Mouse (Mus musculus) common myeloid progenitor, adult 5-6 weeks (primary cell): ENCODE measurements around the gene Rgl1. TPM values are rescaled to one million over a fixed set of nuclear protein-coding genes. Genes with fewer than 3 reads are reported as not detected.
"Not testable (repeated sequence)": the region's sequence is repeated elsewhere in the genome, so short reads cannot be mapped to it uniquely, and the experiment has no call there.

Experiments
- ATAC-seq: replicated peaks from 2 replicates; pipeline ENCODE4 v1.8.0; 2016; ENCODE audit warnings: low read depth, mild to moderate bottlenecking, moderate TSS enrichment, inconsistent platforms; ENCODE audit not compliant: poor library complexity, severe bottlenecking
- total RNA-seq: library from RNA; stranded (forward); fragments of 200-1000, 187-1606 nt; gene quantifications from 2 replicates; pipeline ENCODE4 v1.2.3, GENCODE M21; 2017

The Rgl1 gene
- total RNA-seq, 1 experiment from 2014 or later: 9.5 TPM

- ATAC-seq: no peak
Measured at GRCm38 (mm10) chr1:152788121-152788660, 22.0 kb upstream of the Rgl1 start.

- no peak for ATAC-seq
Measured at GRCm38 (mm10) chr1:152786953-152787352, 20.8 kb upstream of the Rgl1 start.

GRCm38 (mm10) chr1:152785446-152785845, 19.3 kb upstream of the Rgl1 start:
- not testable (repeated sequence) for ATAC-seq

DNA sequence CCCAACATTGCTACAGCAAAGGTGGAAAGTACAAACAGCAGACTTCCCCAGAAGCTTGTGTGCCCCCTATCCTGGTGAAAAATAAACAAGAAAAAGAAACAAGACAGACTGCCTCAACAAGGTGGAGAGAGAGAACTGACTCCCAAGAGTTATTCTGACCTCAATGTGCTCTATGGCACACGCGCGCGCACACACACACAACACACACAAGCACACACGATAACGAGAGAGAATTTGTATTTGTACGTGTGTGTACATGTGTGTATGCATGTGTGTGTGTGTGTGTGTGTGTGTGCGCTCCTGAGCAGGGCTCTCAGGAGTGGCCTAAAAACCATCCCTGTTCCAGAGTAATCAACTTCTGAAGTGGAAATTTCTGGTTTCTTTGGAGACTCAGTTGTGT, 18.5 kb upstream of the Rgl1 start:
- ATAC-seq: no peak

DNA sequence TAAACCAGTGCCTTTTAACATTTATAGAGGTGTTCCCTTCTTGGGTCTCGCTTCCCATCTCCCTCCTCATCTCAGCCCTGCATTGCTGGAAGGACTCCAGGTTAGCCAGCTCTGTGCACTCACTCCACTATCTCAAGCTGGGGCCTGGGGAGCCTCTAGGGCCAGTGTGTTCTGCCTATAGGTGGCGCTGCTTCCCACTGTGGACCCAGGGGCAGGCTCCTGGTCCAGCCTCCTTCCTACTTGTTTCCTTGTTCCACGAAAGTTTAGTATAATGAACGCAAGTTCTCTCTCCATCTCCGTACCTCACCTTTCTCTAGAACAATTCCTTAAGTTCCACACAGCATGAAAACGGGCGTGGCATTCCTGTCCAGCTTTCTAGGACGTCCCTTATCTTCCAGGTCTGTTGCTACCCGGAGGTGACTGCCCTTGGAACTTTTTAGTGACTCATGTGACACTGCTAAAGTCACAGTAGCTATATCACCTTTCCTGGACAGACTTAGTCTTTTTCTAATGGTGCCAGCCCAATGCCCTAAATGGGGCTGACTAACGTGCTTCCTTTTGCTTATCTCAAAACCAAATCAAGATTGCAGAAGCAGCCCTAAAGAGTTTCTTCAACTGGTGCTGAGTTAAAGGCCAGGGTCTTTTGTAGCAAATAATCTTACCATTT, 13.1 kb upstream of the Rgl1 start:
- ATAC-seq: peak; percentile 86

DNA sequence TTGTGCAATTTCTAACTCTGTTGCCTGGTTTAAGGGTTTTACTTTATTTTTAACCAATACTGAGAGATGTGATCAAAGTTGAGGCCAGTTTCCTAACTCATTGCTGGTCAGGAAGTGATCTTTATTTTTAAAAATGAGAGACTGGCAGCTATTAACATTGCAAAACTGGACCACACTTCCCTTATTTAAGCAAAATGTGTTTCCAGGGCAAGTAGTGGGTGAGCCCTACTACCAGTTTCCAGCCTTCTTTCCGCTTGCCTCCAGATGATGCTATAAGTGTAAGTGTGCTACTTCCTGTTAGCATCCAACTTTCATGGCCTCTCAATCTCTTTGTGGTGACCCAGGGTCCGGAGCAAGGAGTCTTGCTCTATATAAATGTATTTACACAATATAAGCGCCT, 8.4 kb upstream of the Rgl1 start:
- ATAC-seq: peak; percentile 70

DNA sequence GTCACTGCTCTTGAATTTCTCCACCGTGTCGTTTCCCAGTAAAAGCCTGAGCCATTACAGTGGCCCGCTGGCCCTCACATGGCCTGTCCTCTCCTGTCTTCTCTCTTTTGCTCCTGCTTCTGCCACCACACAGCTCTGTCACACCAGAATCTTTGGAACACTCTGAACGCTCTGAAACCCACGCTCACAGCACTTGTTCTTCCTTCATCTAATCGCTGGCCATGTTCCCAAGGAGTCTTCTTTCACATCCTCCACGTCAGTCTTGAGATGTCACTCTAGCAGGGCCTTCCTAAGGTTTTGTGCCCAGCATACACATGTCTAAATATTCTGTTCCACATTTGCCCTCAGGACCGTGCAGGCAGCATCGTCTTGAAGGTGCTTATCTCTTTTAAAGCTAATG, 4.9 kb upstream of the Rgl1 start:
- no peak for ATAC-seq

DNA sequence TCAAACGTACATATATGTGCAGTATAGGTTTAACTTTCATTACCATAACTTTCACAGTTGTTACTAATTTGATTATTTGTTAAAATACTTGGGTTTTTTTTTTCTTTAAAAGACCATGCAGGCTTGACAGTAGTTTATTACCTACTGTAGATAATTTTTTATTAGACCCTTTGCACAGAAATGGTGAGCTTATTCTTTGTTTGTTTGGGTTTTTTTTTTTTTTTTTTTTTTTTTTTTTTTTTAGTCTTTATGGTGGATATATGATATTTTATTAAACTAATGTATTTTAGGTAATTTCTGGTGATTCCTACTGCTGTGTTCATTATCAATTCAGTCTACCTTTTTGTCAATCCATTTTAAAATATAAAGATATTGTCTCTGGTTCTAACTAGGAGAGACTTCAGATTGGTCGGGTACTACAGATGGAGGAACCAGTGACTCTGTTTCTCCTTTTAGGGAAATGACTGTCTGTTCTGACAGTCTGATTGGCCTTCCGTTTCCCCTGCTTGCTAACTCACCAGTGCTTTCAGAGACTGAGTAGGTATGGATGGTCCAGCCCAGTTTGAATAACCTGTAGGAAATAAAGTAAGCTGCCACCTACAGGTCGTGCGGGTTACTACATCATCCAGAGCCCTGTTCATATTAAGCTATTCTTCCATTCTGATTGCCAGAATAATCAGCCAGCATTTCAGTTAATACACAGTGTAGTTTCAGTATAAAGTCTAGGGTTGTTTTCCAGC, 1.8 kb upstream of the Rgl1 start:
- ATAC-seq: peak; percentile 70

DNA sequence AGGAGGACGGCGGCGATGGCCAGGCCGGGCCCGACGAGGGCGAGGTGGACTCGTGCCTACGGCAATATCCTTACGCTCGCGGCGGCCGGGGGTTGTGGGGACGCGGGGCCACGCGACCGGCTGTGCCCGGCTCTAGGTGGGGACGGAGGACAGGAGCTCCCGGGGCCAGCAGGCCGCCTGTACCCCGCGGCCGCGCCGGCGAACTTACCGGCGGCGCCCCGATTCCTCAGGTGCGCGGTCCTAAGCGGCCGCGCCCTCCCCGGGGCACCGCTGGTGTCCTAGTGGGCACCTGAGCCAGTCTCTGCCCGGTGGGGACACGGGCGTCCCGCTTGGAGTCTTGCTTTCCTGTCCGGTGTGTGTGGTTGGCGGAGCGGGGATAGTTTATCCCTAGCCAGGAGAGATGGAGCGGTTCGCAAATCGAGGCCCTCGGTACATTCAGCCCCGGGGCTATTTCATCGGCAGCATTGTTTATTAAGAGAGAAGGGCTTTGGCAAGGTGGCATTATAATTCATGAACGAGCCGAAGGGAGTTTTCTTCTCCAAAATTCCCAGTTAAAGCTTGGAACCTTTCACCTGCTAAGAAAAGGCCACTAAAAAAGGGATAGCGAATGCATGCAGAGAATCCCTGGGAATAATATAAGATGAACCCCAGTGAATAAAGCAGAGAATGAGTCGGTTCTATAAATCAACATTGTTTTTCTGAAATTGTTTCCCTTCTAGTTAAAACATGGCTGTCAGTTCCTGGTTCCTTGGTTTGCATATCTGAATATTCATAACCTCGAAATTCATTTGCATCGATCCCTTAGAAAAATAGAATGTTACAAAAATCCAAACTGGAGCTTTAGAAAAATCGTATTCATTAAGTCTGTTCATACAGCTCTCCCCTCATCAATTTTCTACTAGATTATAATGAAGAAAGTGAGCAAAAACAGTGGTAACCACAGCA, 925 bp upstream of the Rgl1 start:
- no peak for ATAC-seq

GRCm38 (mm10) chr1:152761791-152762190, 4.4 kb downstream of the Rgl1 start:
- ATAC-seq: 0 out of 2 replicates have a peak, but pooled peaks have one; percentile 18

GRCm38 (mm10) chr1:152750312-152750965, 15.7 kb downstream of the Rgl1 start, which contains the start of gene Apobec4:
Apobec4 (plus strand) TSS chr1:152750551.
- ATAC-seq: no peak

GRCm38 (mm10) chr1:152749276-152749675, 16.9 kb downstream of the Rgl1 start:
- ATAC-seq: no peak

DNA sequence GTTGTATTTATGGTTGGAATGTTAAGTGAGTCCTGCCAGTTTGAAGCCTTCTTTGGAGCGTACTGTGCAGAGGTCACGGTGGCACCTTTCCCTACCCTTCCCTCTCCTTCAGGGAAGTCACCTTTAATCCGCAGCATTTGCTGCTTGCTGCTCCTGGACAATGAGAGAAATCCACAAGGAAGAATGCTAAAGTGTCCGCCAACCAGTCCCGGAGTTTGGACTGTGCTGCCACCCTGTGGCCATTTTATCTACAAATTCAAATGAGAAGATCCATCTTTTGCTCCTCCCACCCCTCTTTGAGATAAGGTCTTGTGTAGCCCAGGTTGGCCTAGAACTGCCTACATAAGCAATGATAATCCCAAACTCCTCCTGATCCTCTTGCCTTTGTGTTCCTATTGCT, 19.7 kb downstream of the Rgl1 start:
- peak; percentile 78 for ATAC-seq

DNA sequence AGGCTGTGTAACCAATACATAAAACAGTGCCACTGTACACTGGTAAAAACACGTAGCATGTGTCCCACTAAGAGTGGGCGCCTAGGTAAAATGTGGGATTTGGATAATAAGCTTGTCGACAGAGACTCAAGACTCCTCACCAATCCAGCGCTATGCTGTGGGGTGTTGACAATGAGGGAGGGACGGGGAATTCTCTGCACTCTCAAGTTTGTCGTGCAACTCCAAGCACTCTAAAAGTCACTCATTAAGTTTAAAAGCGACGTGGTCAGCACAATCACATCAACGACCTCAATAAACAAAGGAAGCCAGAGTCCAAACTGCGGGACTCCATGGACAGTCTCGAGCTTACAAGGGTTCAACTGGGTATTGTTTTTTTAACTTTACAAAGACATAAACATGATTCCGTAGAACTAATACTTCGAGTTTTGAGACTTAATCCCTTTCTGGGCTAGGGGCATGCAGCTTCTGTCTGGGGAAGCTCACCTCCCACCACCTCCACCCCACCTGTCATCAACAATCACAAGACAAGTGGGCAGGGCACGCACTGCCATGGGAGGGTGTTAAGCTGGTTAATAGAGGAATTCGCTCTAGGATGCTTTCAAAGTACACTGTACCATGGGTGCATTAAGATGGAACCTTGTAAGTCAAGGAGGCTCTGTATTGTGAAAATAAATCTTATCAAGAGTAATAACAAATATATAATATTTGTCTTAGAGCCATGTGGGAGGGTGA, 22.9 kb downstream of the Rgl1 start:
- no peak for ATAC-seq

GRCm38 (mm10) chr1:152739374-152739773, 26.8 kb downstream of the Rgl1 start:
- no peak for ATAC-seq

- no peak for ATAC-seq
Measured at GRCm38 (mm10) chr1:152738793-152739192, 27.4 kb downstream of the Rgl1 start.

DNA sequence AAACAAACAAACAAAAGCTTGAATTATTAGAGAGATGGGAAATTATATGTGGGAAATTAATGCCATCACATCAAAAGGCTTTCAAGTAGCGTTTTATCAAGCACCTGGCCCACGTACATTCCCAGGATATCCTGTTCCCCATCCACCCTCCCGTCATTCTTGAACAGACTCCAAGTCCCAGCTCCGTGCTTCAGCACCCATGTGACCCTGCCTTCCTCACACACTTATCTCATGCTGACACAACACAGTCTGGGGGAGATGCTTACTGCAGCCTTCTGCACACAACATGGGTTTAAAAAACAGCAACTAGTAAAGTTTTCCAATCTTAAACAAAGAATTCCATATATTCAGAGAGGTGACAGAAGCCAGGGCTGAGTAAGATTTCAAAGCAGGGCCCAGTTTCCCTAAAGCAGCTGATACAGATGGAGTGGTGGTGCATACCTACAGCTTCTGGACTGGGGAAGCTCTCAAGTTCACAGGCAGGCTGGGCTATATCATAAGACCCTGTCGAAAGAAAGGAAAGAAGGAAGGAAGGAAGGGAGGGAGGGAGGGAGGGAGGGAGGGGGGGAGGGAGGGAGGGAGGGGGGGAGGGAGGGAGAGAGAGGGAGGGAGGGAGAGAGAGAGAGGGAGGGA, 38.4 kb downstream of the Rgl1 start:
- ATAC-seq: 0 out of 2 replicates have a peak, but pooled peaks have one; percentile 45

GRCm38 (mm10) chr1:152726095-152726494, 40.1 kb downstream of the Rgl1 start:
- ATAC-seq: no peak

GRCm38 (mm10) chr1:152724286-152724685, 41.9 kb downstream of the Rgl1 start:
- ATAC-seq: peak; percentile 52; the same call in 1 of the 2 replicates
